Mouse (Mus musculus) monocyte, adult 2 months (primary cell): ENCODE measurements around the gene Fdxr.

Experiments used
- DNase-seq, 2 experiments: peaks; one replicate each; pipeline ENCODE4 v3.0.0; 2022; ENCODE audit warnings: low spot score in 2 of 2, low read depth in 1 of 2

Fdxr gene

DNA sequence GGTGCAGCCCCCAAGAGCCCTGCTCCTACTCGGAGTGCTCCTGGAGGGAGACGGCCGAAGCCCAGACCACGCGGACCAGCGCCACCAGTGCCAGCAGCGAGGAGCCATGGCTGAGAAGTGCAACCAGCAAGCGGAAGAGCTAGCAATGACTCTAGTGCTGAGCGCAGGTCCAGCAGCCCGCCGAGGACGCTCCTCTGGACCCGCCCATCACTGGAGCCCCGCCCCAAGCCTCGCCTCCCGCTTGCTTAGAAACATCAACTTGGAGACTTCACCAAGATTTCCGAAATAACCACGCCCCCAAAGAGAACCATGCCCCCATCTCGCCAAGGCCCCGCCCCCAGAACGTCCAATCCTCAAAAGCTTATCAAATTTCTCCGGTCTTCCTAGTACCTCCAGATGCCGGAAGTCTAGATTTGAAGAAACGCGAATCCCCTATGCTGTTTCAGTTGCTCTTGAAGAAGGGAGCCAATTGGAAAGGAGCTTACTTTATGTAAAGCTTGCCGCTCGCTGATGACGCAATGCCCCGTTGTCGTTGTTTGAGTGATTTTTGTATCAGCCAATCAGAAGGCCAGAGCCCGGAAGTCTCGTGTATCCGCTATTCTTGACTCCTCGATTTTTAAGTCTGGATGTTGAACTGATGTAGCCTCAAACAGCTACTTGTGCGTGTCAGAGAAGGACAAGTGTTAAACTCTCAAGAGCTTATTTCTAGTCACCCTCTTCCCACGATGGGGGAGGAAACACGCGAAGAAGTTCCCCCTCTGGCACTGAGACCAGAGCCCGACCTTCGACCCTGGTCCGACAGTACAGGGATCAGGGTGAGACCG, at the start of gene Fdxr:
Gene Fdxr (minus strand): TSS at position 271 of the 824 bp plus-strand sequence.
- peak; percentile 98 to 99 for DNase-seq

DNA sequence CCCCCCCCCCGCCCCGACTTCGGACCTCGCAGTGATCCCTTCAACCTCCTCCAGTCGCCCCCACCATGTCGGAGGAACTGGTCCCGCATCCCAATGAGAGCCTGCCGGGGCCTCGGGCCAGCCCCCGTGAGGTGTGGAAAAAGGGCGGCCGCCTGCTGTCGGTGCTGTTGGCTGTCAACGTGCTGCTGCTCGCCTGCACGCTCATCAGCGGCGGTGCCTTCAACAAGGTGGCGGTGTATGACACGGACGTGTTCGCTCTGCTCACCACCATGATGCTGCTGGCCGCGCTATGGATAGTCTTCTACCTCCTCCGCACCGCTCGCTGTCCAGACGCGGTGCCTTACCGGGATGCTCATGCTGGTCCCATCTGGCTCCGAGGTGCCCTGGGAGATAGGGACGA, 46.5 kb upstream of the Fdxr start:
- no peak for DNase-seq

- DNase-seq = no peak
Measured at GRCm38 (mm10) chr11:115321906-115322693, 45.2 kb upstream of the Fdxr start, which contains the start of gene Ush1g. Gene Ush1g (minus strand): TSS chr11:115322041.

- DNase-seq = no peak
Measured at GRCm38 (mm10) chr11:115319704-115320383, 43.0 kb upstream of the Fdxr start.

- no peak for DNase-seq
Measured at GRCm38 (mm10) chr11:115318245-115319027, 41.6 kb upstream of the Fdxr start.

DNA sequence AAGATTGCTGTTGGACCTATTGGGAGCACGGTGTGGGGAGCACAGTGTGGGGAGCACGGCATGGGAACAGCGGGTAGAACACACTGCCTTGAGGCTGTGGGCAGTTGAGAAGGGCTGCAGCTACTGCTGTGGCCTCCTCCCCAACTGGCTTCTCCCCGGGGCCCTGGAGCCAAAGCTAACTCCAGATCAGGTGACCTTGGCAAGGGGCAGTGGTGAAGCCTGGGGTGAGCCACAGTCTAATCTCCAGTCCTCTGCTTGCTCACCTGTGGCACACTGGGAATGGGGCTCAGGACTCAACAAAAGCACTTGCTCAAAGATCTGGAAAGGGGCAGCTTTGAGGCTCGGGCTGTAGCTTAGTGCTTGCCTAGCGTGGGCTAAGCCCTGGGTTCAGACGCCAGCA, 40.4 kb upstream of the Fdxr start:
- DNase-seq = no peak

- no peak for DNase-seq
Measured at GRCm38 (mm10) chr11:115314249-115314648, 37.4 kb upstream of the Fdxr start.

DNA sequence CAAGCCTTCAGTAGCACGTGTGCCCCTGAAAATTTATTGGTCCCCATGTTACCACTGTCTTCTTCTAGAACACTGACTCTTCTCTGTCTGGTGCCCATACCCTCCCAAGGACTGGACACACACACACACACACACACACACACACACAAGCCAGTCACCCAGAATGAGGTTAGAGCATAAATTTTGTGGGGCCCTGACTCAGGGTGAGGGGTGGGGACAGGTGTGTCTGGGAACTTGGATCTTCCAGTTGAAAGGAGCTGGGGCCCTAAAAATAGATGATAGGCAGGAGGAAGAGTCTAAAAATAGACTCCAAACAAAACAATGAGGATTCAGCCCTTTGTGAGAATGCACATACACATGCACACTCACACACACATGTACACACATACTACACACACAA, 31.9 kb upstream of the Fdxr start:
- no peak for DNase-seq

DNA sequence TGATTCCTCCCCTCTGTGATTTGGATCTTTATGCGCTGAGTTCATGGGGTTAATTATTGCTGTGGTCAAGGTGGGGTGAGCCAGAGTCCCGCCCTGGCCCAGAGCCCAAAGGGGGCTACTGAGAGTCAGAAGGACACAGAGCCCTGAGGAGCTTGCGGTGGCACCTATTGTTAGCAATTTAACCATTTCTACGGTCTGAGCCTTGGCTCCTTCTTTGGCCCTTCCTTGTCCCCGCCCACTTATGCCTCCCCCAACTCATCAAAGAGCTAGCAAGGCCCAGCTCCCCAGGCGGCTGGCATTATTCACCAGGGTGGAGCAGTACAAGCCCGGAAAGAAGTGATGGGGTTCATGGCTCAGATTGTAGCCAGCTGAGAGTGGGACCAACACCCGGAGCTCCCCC, 30.0 kb upstream of the Fdxr start, which contains the start of gene Otop2:
Gene Otop2 (plus strand): TSS at position 301 of the 400 bp plus-strand sequence.
- no peak for DNase-seq

DNA sequence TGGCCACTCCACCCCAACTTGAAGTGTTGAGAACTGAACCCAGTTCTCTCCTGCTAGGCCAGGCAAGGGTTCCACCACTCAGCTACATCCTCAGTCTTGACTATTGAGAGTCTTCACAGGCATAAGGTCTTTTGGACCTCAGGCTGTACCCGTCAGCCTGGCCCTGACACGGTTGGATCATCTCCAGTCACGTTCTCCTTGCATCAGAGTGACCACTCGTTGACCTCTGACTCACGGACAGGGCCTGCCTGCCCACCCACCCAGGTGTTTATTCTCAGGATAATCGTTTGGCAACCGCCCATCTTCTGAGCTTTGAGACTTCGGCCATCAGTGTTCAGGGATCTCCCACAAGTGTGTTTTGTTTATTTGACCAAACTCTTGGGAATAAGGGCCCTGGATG, 26.3 kb upstream of the Fdxr start:
- no peak for DNase-seq

GRCm38 (mm10) chr11:115301351-115301750, 24.5 kb upstream of the Fdxr start:
- DNase-seq = no peak

GRCm38 (mm10) chr11:115300745-115301144, 23.9 kb upstream of the Fdxr start:
- DNase-seq = no peak

DNA sequence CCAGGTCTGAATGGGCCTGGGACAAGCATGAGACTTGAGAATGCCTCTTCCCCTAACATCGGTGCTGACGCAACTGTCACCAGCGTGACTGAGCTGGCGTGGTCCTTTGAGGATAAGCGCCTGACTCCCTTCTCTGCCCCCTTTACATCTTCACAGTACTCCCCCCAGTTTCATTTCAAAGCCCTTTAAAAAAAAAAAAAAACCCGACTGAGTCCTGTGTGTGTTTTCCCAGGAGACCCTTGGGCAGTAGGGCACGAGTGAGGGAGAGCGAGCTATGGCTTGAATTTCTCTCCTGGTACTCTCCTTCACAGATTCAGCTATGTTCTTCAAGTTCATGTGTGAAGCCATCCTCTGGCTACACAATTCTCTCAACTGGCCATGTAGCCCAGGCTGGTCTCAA, 21.3 kb upstream of the Fdxr start:
- no peak for DNase-seq

DNA sequence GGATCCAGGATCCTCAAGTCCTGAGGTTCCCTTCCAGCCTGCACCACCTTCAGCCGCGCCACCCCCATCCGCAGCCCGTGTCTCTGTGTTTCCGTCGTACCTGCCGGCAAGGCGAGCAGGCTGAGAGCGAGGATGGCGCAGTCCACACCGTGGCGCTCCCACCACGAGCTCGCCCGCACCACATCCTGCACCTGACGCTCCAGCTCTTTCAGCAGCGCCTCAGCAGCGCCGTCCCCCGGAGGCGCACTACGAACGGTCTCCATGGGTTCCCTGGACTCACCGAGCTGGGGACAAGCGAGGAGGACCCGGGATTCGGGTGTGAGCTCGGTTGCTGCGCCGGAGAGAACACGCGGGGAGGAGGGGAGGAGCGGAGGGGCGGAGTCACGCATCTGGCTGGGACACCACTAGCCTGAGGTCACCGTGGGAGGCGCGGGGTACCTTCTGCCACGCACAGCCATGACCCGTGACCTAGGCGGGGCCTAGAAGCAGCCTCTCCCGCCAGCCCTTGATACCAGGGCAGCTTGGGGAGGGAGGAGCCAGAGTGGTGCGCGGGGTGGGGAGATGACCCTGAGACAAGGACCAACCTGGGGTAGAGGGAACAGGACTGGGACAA, 20.5 kb upstream of the Fdxr start, which contains the start of gene Fads6:
Gene Fads6 (minus strand): TSS at position 450 of the 613 bp plus-strand sequence.
- no peak for DNase-seq

DNA sequence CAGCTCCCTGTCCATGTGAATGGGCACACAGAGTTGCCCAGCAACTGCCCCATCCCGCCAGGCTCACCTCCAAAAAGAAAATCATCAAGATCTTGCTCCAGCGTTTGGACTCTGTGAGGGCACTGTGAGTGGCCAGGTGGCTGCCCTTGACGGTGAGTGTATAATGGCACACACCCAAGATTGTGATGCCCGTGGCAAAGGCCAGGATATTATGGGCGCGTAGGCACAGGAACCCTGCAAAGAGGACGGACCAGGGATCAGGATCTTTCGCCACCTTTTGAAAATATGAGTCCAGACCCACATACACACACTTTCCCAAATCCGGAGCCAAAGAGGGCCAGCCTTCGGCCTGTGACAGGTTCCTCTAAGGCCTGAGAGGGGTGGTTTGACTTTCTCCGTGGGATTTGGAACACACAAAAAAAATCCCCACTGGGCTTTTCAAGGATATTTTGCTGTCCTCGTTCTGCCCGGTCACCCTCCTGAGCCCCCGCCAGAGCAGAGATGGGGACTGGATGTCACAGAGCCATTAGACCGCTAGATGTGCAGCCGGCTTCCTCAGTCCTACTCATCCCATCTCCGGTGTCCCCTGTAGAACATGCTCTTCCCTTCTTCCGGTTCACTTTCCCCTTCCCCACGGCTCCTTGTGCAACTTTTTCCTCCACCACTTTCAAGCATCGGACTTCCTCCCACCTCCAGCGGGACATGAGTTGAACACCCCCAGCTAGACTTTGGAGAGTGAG, 19.8 kb upstream of the Fdxr start:
- no peak for DNase-seq

GRCm38 (mm10) chr11:115295939-115296338, 19.1 kb upstream of the Fdxr start:
- no peak for DNase-seq

GRCm38 (mm10) chr11:115292631-115293375, 16.0 kb upstream of the Fdxr start:
- DNase-seq = no peak

DNA sequence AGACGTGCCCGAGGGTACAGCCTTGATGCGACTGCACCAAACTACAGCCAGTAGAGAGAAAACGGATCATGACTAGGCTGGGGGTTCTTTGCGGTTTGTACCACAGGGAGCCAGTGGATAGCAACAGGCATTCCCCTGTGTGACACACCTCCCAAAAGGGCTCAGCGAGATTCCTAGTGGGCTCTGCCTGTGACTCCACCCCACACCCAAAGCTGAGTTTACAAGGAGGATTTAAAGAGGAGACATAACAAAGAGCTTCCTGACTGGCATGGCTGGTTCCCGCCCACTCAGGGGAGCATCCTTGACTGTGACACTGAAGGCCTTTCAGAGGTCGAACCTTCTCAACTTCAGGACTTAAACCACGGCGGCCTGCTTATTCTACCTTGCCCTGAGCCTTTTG, 14.7 kb upstream of the Fdxr start:
- no peak for DNase-seq

DNA sequence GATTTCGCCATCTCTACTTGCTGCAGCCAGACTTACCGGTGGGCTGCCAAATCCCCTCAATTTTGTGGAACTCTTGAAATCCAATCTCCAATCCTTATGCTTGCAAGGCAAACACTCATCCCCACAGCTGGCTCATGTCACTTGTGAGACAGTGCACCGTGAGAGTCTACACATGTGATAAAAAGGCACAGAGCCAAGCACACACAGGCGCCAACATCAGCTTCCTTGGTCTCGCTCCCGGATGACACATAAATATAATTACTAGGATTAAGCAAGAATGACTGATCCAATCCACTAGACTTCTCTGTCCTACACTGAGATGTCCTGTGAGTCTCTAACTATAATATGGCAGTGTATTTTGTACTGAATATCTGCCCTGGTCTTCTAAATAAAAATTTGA, 14.1 kb upstream of the Fdxr start:
- no peak for DNase-seq
